In the genomic region with DNA sequence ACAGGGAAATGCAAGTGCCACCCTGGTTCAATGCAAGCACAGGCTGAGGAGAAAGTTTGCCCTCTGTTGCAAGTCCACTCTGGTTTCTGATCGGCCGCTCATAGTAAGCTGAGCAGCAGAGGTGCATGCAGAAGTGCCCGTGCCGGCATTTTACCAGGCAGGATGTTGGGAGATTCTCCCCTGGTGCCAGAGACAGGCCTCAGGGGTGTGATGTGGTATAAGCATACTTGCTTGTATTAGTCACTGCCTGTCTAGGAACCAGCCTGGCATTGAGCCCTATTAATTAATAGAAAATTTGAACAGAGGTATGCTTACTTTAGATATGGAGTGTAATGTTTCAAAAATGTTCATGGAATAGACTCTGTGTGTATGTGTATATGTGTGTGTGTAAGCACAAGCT, we compare ENCODE assay signal across 18 mouse cellular contexts.
"Had no signal": no experiment of that assay in that cellular context is flagged by ENCODE, and none has a peak within 500 bp of the region (broad histone marks: within the 10 kb centered on the region; RNA-seq: fewer than 3 reads in every experiment).

No protein-coding gene starts in this region.

- H3K9me3 ChIP-seq: liver, embryonic 15.5 days; lung, embryonic 15.5 days; megakaryocyte, embryonic 14.5 days; midbrain, embryonic 12.5 days; neural tube, embryonic 12.5 days; stomach, embryonic 15.5 days had no signal

- H3K4me3 ChIP-seq: liver, embryonic 15.5 days; lung, embryonic 15.5 days; megakaryocyte, embryonic 14.5 days; midbrain, embryonic 12.5 days; neural tube, embryonic 12.5 days; stomach, embryonic 15.5 days had no signal

- H3K4me1 ChIP-seq: liver, embryonic 15.5 days; lung, embryonic 15.5 days; stomach, embryonic 15.5 days had no signal

- DNase-seq: liver, postnatal 0 days; lung, adult 2 months; lung, postnatal 14 days; lung, postnatal 36 days; midbrain, embryonic 14.5 days; right cerebral cortex, postnatal 14 days; thymus, adult 18-20 months; thymus, postnatal 14 days; thymus, postnatal 4 days had no signal

- H3K4me2 ChIP-seq: liver, embryonic 15.5 days; lung, embryonic 15.5 days; midbrain, embryonic 12.5 days; neural tube, embryonic 12.5 days; stomach, embryonic 15.5 days had no signal

- H3K36me3 ChIP-seq: liver, embryonic 15.5 days; midbrain, embryonic 12.5 days; neural tube, embryonic 12.5 days; stomach, embryonic 15.5 days had no signal

- ATAC-seq: lung, postnatal 0 days; midbrain, embryonic 16.5 days had no signal

- H3K9ac ChIP-seq: liver, embryonic 15.5 days; liver, postnatal 0 days; lung, embryonic 15.5 days; midbrain, embryonic 12.5 days; neural tube, embryonic 12.5 days; stomach, embryonic 15.5 days had no signal

- H3K27me3 ChIP-seq: liver, embryonic 15.5 days; lung, embryonic 15.5 days; midbrain, embryonic 12.5 days; neural tube, embryonic 12.5 days; stomach, embryonic 15.5 days had no signal

- H3K27ac ChIP-seq: liver, embryonic 15.5 days; lung, embryonic 15.5 days; macrophage; midbrain, embryonic 12.5 days; neural tube, embryonic 12.5 days; stomach, embryonic 15.5 days had no signal
